Mouse (Mus musculus): ENCODE results near the gene Olfr873. TPM values are rescaled to one million over a fixed set of nuclear protein-coding genes. Genes with fewer than 3 reads are reported as not detected.

Olfr873 gene
- not detected in 2 replicates for polyA plus RNA-seq (2012; rRNA removed; ENCODE audit: low replicate concordance)

DNA sequence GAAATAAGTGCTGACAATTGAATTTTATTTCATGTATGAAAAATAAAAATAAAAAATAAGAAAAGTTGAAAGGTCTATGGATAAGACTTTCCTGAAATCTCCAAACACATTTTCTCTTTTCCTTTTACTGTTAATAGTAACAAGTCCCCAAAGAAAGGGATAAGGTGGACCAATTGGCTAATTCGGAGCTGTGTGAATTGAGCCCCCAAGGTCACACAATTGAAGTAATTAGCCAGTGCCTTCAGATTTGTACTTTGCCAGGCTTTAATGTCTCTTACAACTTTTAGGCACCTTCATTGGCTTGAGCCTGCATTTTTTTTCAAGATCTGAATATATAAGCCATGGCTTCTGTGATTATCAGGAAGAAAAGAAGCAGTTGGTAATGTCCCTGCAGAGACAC, at the start of gene Olfr873:
Olfr873 (plus strand) TSS at position 301 of the 400 bp plus-strand sequence.

DNA sequence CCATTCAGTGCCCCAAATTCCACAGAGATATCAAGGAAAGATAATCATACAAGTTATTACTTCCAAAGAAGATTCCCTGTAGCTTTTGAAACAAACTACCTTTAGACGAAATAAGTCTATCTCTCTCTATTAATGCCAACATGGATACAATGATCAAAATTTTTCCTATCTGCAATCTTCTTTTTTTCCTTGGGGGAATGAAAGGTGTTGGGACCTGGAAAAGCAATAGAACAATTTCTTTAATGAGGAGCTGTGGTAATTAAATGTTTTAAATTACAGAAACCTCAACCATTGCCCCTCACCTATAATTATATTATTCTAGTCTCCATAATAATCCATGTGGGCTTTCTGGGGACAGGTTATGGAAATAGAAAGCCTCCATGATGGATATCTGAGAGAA, 16.3 kb upstream of the Olfr873 start, which contains the start of gene Olfr39:
Olfr39 (plus strand) TSS at position 301 of the 400 bp plus-strand sequence.

DNA sequence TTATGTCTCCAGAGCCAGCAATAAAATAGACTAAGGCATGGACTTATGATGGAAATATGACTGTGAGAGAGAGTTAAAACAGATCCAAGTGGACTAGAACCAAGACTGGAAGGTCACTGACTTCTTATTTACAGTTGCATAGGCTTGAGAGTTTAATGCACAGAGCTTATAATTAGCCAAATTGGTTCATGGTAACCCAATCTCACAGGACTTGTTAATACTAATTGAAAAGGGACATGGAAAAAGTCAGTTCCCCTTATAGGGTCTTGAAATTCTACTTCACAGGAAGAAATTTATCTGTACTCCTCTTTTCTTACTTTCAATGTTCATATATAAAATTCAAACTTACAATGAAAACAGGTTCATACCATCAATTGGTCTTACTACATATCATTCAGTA, 37.7 kb downstream of the Olfr873 start, which contains the start of gene Olfr18:
Olfr18 (minus strand) TSS at position 101 of the 400 bp plus-strand sequence.

Other genes starting within 250 kb of the Olfr873 start
- not detected in 2 replicates for gene Olfr867, start 241.0 kb upstream of the Olfr873 start, polyA plus RNA-seq (2012; rRNA removed; ENCODE audit: low replicate concordance)
- gene Olfr868, start 199.9 kb upstream of the Olfr873 start, polyA plus RNA-seq (2012; rRNA removed; ENCODE audit: low replicate concordance), result not detected in 2 replicates
- not detected in 2 replicates for gene Olfr869, start 169.5 kb upstream of the Olfr873 start, polyA plus RNA-seq (2012; rRNA removed; ENCODE audit: low replicate concordance)
- not detected in 2 replicates for gene Olfr870, start 124.5 kb upstream of the Olfr873 start, polyA plus RNA-seq (2012; rRNA removed; ENCODE audit: low replicate concordance)
- not detected in 2 replicates for gene Olfr871, start 86.3 kb upstream of the Olfr873 start, polyA plus RNA-seq (2012; rRNA removed; ENCODE audit: low replicate concordance)
- gene Olfr872, start 61.4 kb upstream of the Olfr873 start, polyA plus RNA-seq (2012; rRNA removed; ENCODE audit: low replicate concordance), result not detected in 2 replicates
- gene Olfr39, start 16.2 kb upstream of the Olfr873 start, polyA plus RNA-seq (2012; rRNA removed; ENCODE audit: low replicate concordance), result not detected in 2 replicates
- gene Olfr18, start 37.6 kb downstream of the Olfr873 start, polyA plus RNA-seq (2012; rRNA removed; ENCODE audit: low replicate concordance), result not detected in 2 replicates
- gene Zfp560, start 86.6 kb downstream of the Olfr873 start, polyA plus RNA-seq (2012; rRNA removed; ENCODE audit: low replicate concordance), result 2.2 and 8.0 TPM in 2 replicates
- 1.2 and 3.2 TPM in 2 replicates for gene Zfp26, start 161.6 kb downstream of the Olfr873 start, polyA plus RNA-seq (2012; rRNA removed; ENCODE audit: low replicate concordance)
- 3.2 and 9.4 TPM in 2 replicates for gene Zfp426, start 194.2 kb downstream of the Olfr873 start, polyA plus RNA-seq (2012; rRNA removed; ENCODE audit: low replicate concordance)
- 2.8 and 8.3 TPM in 2 replicates for gene Zfp266, start 222.9 kb downstream of the Olfr873 start, polyA plus RNA-seq (2012; rRNA removed; ENCODE audit: low replicate concordance)